Mouse (Mus musculus) lung, adult 2 months (tissue): ENCODE data around the gene Dppa1.

Source experiments
- CTCF ChIP-seq: fragments of 200-500 bp; IDR thresholded peaks from 2 replicates; pipeline ENCODE4 v1.5.1; 2011; ENCODE audit warnings: mild to moderate bottlenecking, low read length, control low read depth; ENCODE audit not compliant: insufficient read depth
- POLR2A ChIP-seq: fragments of 200-500 bp; IDR thresholded peaks from 2 replicates; pipeline ENCODE4 v1.6.1; 2011; ENCODE audit warnings: low read depth, mild to moderate bottlenecking, control low read depth, low read length, borderline replicate concordance; ENCODE audit errors: extremely low read depth

DNA sequence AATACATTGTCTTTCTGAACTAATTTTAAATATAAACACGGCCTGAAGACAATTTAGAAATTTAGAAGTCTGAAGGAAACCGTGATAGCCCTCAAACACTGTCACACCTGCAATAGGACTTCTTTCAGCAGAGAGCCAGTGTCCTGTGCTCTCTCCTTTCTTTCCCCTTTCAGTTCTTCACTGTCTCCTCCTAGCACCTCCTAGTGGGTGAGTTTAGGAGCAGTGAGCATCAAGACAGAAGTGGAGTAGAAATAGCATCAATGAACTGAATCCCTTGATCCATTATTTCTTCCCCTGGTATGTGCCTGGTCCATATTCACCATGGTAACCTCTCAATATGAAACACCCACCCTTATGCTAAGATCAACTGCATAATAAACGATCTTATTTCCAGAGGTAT is 7.5 kb upstream of the Dppa1 start:
- TF ChIP-seq POLR2A (no peak), CTCF (no peak)
